Mouse (Mus musculus) hindbrain, embryonic 16.5 days (tissue): ENCODE data around the gene 1110008P14Rik. TPM values are rescaled to one million over a fixed set of nuclear protein-coding genes. Genes with fewer than 3 reads are reported as not detected.
A peak's percentile ranks its signal among the peaks of the same experiment; 100 is the strongest.

ENCODE experiments used
- ATAC-seq: fragments of 200-750 bp; cut with Nextera tagmentation; 2 replicates; pipeline ENCODE4 v1.8.0; 2017; ENCODE audit warnings: moderate TSS enrichment, moderate library complexity
- H3K27ac ChIP-seq: fragments of 300-500 bp; sonication (generic); 2 replicates; pipeline ENCODE4 v1.5.1; 2014; ENCODE audit warnings: low read depth, mild to moderate bottlenecking, control low read depth, low read length, moderate library complexity
- H3K27me3 ChIP-seq: fragments of 300-500 bp; sonication (generic); replicated peaks from 2 replicates; pipeline ENCODE4 v1.6.1; 2014; ENCODE audit warnings: low read length; ENCODE audit not compliant: control insufficient read depth, insufficient read depth
- H3K36me3 ChIP-seq: fragments of 300-500 bp; sonication (generic); 2 replicates; pipeline ENCODE4 v1.6.1; 2014; ENCODE audit warnings: mild to moderate bottlenecking, low read length, moderate library complexity, mixed read lengths; ENCODE audit not compliant: control insufficient read depth, insufficient read depth
- H3K4me1 ChIP-seq: fragments of 300-500 bp; sonication (generic); 2 replicates; pipeline ENCODE4 v1.6.1; 2014; ENCODE audit warnings: low read depth, low read length; ENCODE audit not compliant: control insufficient read depth, insufficient read depth
- H3K4me2 ChIP-seq: fragments of 300-500 bp; sonication (generic); 2 replicates; pipeline ENCODE4 v1.6.1; 2014; ENCODE audit warnings: mild to moderate bottlenecking, low read length, control low read depth, moderate library complexity
- H3K4me3 ChIP-seq: fragments of 300-500 bp; sonication (generic); 2 replicates; pipeline ENCODE4 v1.5.1; 2014; ENCODE audit warnings: mild to moderate bottlenecking, low read length, control low read depth, moderate library complexity
- H3K9ac ChIP-seq: fragments of 300-500 bp; sonication (generic); 2 replicates; pipeline ENCODE4 v1.6.1; 2014; ENCODE audit warnings: low read depth, mild to moderate bottlenecking, control low read depth, low read length, moderate library complexity
- H3K9me3 ChIP-seq: fragments of 300-500 bp; sonication (generic); 2 replicates; pipeline ENCODE4 v1.6.1; 2014; ENCODE audit warnings: mild to moderate bottlenecking, low read length, moderate library complexity; ENCODE audit not compliant: control insufficient read depth
- WGBS: fragments of 180-500 bp; shearing (Covaris S2); extraction: QIAGEN DNeasy Blood & Tissue Kit; methylation state at CpG from one replicate; pipeline ENCODE4 v1.1.7; 2014; 5-methylcytosine and 5-hydroxymethylcytosine counted together
- polyA plus RNA-seq: library from polyadenylated mRNA; unstranded; fragments of >200 nt; fragmentation: Nextera tagmentation; extraction: Ambion mirVana; gene quantifications from 2 replicates; pipeline ENCODE4 v1.2.1, GENCODE M21; 2015

The 1110008P14Rik gene
- polyA plus RNA-seq, 1 experiment from 2014 or later: 196 TPM

- WGBS: under 1% methylated on average over 31 of the region's 31 CpGs
- H3K27ac ChIP-seq: peak within 1 kb of the TSS; percentile 91
- H3K36me3 ChIP-seq: 0 out of 2 replicates have a peak, but pooled peaks cover 3% of the 10 kb centered on the region
- peaks cover 17% of the 10 kb centered on the region for H3K4me1 ChIP-seq
- H3K4me2 ChIP-seq: peak within 1 kb of the TSS; percentile 93
- peak within 1 kb of the TSS; percentile 85 for H3K4me3 ChIP-seq
- H3K9me3 ChIP-seq: no peaks in the 10 kb centered on the region
- H3K9ac ChIP-seq: peak within 1 kb of the TSS; percentile 94
- ATAC-seq: peak; percentile 94
- H3K27me3 ChIP-seq: no peaks in the 10 kb centered on the region
Measured at GRCm38 (mm10) chr2:32395484-32395945, 13.8 kb upstream of the 1110008P14Rik start, which contains the start of gene Ptges2. TSS of gene Ptges2 (plus strand) at chr2:32395896.

DNA sequence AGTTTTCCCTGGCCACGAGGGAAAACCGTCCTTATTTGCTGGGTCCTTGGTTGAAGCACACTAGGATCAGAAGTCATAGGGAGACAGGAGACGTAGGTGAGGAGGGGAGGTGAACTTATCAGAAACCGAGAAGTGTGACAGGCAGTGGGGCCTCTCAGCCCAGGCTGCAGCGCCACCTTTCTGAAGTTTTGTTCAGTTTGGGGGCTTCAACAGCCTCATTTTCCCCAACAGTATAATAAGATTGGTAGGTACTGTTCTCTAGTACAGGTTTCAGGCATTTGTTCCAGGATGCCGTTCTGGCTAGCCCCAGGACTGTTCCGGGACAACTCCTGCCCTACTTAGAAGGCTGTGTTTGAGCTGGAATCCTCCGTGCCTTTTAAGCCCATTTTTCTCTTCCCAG is 13.2 kb upstream of the 1110008P14Rik start:
- 4% methylated on average over 8 of the region's 8 CpGs for WGBS
- ATAC-seq: no peak

GRCm38 (mm10) chr2:32392063-32392462 is 10.3 kb upstream of the 1110008P14Rik start:
- no peaks in the 10 kb centered on the region for H3K27me3 ChIP-seq
- H3K4me3 ChIP-seq: no peak overlapping the region
- H3K9ac ChIP-seq: no peak overlapping the region
- no peak for ATAC-seq
- WGBS: 81% methylated on average over 5 of the region's 5 CpGs
- no peak overlapping the region for H3K4me2 ChIP-seq
- H3K27ac ChIP-seq: no peak overlapping the region
- H3K9me3 ChIP-seq: no peaks in the 10 kb centered on the region
- H3K4me1 ChIP-seq: peaks cover 7% of the 10 kb centered on the region
- no peaks in the 10 kb centered on the region for H3K36me3 ChIP-seq

More for the DNA sequence above, 13.2 kb upstream of the 1110008P14Rik start:
- Histone ChIP-seq H3K4me2 (peak overlapping the region; percentile 93), H3K27me3 (no peaks in the 10 kb centered on the region), H3K27ac (peak overlapping the region; percentile 91), H3K4me3 (peak overlapping the region; percentile 85), H3K9me3 (no peaks in the 10 kb centered on the region), H3K36me3 (no peaks in the 10 kb centered on the region), H3K9ac (peak overlapping the region; percentile 94), H3K4me1 (peaks cover 17% of the 10 kb centered on the region)

GRCm38 (mm10) chr2:32390871-32391270 is 9.1 kb upstream of the 1110008P14Rik start:
- no peak overlapping the region for H3K9ac ChIP-seq
- H3K4me1 ChIP-seq: peaks cover 3% of the 10 kb centered on the region; the same call in 1 of the 2 replicates
- no peak overlapping the region for H3K4me3 ChIP-seq
- no peak overlapping the region for H3K27ac ChIP-seq
- H3K27me3 ChIP-seq: no peaks in the 10 kb centered on the region
- no peak for ATAC-seq
- H3K9me3 ChIP-seq: no peaks in the 10 kb centered on the region
- WGBS: 74% methylated on average over 8 of the region's 8 CpGs
- H3K36me3 ChIP-seq: no peaks in the 10 kb centered on the region
- no peak overlapping the region for H3K4me2 ChIP-seq

GRCm38 (mm10) chr2:32389157-32389556 is 7.4 kb upstream of the 1110008P14Rik start:
- Histone ChIP-seq H3K4me3 (no peak overlapping the region), H3K27me3 (no peaks in the 10 kb centered on the region), H3K36me3 (no peaks in the 10 kb centered on the region), H3K9me3 (no peaks in the 10 kb centered on the region), H3K4me1 (no peaks in the 10 kb centered on the region), H3K27ac (no peak overlapping the region), H3K4me2 (no peak overlapping the region), H3K9ac (no peak overlapping the region)
- no peak for ATAC-seq
- WGBS: 77% methylated on average over 2 of the region's 2 CpGs

DNA sequence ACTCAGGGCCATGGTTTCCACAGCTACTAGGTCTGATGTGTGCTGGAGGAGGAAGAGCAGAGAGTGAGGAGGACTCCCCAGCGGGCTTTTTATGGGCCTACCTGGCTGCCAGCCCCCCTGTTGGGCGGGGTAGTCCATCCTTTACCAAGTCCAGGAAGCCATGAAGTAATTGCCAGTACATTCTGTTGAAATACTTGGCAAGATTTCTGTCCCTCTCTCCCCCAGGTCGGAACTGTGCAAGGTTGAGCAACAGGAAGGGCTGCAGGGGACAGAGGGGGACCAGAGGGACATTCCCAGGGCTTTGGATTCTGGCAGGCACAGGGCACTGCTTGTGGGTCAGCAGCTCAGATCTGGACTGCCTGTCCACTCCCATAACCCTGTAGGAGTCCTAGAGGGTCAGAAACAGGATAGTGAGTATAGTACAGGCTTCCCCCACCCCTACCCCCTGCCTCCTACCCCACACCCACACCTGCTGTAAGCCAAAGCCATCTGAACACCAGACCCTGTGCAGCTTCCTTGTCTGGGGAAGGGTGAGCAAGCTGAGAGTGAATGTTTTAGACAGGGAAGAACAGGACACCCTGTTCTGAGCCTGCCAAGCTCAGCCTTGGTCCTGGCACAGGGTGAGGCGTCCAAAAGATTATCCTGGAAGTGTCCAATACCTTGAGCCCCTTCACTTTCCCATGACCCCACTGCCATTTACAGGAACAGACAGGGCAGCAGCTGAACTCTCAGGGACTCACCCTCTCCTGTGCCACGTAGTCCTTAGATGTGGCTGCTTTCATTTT is 6.2 kb upstream of the 1110008P14Rik start, which contains the start of gene Lcn2:
Gene Lcn2 (minus strand): TSS at position 547 of the 785 bp plus-strand sequence.
- H3K9ac ChIP-seq: no peak within 1 kb of the TSS
- H3K36me3 ChIP-seq: no peaks in the 10 kb centered on the region
- H3K27me3 ChIP-seq: no peaks in the 10 kb centered on the region
- H3K4me1 ChIP-seq: no peaks in the 10 kb centered on the region
- no peak within 1 kb of the TSS for H3K4me2 ChIP-seq
- WGBS: 69% methylated on average over 5 of the region's 5 CpGs
- no peak for ATAC-seq
- H3K27ac ChIP-seq: no peak within 1 kb of the TSS
- H3K9me3 ChIP-seq: no peaks in the 10 kb centered on the region
- H3K4me3 ChIP-seq: no peak within 1 kb of the TSS

- Histone ChIP-seq H3K4me1 (peaks cover 11% of the 10 kb centered on the region), H3K36me3 (peaks cover 17% of the 10 kb centered on the region), H3K4me2 (no peak overlapping the region), H3K27me3 (no peaks in the 10 kb centered on the region), H3K27ac (no peak overlapping the region), H3K9me3 (no peaks in the 10 kb centered on the region), H3K9ac (no peak overlapping the region), H3K4me3 (no peak overlapping the region)
- no peak for ATAC-seq
- 82% methylated on average over 2 of the region's 2 CpGs for WGBS
Measured at GRCm38 (mm10) chr2:32382689-32383088, 951 bp upstream of the 1110008P14Rik start.

- Histone ChIP-seq H3K4me1 (peaks cover 11% of the 10 kb centered on the region), H3K4me2 (peak overlapping the region; percentile 98), H3K36me3 (peaks cover 31% of the 10 kb centered on the region), H3K27ac (peak overlapping the region; percentile 75; the same call in 1 of the 2 replicates), H3K9me3 (no peaks in the 10 kb centered on the region), H3K4me3 (peak overlapping the region; percentile 75), H3K9ac (peak overlapping the region; percentile 80), H3K27me3 (no peaks in the 10 kb centered on the region)
- peak; percentile 60 for ATAC-seq
- under 1% methylated on average over 26 of the region's 27 CpGs for WGBS
Measured at GRCm38 (mm10) chr2:32381141-32381774, 480 bp downstream of the 1110008P14Rik start.

DNA sequence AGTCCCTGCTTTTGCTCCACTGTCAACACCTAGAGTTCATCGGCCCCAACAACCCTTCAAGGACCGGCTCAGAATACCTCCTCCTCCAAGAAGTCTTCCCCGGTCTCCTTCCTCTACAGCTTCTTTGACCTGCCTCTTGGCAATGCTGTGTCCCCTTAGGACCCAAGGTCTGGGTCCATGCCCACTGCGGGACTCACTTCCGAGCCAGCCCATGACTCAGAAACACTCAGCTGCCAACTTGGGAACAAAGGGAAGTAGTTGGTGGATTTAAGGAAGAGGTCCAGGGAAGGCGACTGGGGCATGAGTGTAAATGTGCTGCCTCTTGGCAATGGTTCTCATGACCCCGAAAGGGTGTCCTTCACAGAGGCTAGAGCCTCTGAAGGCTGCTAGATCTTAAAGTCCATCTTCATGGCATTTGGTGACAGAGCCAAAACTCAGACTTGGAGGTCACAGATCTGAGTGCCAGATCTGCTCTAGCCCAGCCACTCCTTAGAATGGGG is 1.7 kb downstream of the 1110008P14Rik start:
- Histone ChIP-seq H3K27me3 (no peaks in the 10 kb centered on the region), H3K27ac (no peak overlapping the region), H3K9ac (no peak overlapping the region), H3K36me3 (peaks cover 38% of the 10 kb centered on the region), H3K4me1 (peaks cover 11% of the 10 kb centered on the region), H3K9me3 (no peaks in the 10 kb centered on the region), H3K4me3 (no peak overlapping the region), H3K4me2 (no peak overlapping the region)
- no peak for ATAC-seq
- WGBS: 84% methylated on average over 7 of the region's 7 CpGs
